Mouse (Mus musculus) granulocyte monocyte progenitor cell, adult 5-6 weeks (primary cell): ENCODE measurements at regions not wholly inside any gene's neighbourhood (a gene's known extent, or its start where the extent isn't known, plus 50 kb on each side); places are given as distances from the start of the nearest gene placed in this dataset.
A peak's percentile ranks its signal among the peaks of the same experiment; 100 is the strongest.
"Not testable (repeated sequence)": the region's sequence is repeated elsewhere in the genome, so short reads cannot be mapped to it uniquely, and the experiment has no call there.

ENCODE experiments used
- ATAC-seq: replicated peaks from 2 replicates; pipeline ENCODE4 v1.8.0; 2016; ENCODE audit warnings: mild to moderate bottlenecking, moderate TSS enrichment, inconsistent platforms; ENCODE audit not compliant: poor library complexity, severe bottlenecking

DNA sequence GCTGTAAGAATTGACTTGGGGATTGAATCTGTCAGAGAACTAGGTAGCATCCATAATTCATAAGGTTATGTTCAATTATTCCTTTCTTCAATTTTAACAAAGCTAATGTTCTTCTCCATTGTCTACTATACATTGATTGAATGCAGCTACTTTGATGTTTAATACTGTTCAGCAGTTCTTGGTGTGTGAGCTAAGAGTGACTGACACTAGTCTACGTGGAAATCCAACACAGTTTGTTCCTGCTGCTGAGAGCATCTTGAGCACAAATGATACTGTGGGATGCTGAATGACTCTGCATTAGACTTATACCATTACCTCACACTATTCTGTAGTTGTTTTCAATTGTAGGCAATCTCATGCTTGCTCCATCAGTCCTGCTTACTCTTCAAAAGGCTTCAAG lies 249.4 kb upstream of the Akr1e1 start:
- ATAC-seq = no peak

DNA sequence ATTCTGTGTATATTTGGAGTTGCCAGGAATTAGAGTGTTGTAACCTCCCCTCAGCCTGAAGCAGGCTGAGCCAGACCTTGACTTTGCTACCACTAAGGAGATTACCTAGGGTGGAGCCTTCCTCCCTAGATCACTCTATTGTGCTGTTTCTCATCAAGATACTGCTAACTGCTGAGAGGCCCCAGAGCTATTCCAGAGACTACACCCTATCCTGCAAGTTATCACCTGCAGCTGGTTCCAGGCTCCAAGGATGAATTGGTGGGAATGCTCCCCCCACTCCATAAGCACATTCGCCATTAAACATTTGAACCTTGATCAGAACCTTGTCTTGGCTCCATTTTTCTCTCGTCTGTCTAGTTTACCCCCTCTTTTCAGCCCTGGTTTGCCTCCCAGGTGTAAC lies 230.5 kb upstream of the Akr1e1 start:
- not testable (repeated sequence) for ATAC-seq

DNA sequence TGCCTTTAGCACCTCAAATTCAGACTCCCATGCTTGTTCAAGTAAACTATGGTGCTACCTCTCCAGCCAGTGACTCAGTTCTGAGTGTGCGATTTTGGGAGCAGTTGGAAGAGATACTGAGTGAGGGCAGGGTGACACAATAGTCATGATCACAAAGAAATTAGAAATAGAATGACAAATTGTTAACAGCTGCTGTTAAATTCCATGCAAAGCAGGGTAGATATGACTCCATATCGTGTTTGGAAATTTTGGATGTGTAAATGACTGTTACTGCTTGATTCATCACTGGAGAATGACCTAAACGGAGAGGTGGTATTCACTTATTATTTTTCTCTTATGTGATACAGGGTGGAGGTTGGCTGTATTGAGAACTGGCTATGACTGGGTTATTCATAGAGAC lies 217.8 kb upstream of the Akr1e1 start:
- no peak for ATAC-seq

DNA sequence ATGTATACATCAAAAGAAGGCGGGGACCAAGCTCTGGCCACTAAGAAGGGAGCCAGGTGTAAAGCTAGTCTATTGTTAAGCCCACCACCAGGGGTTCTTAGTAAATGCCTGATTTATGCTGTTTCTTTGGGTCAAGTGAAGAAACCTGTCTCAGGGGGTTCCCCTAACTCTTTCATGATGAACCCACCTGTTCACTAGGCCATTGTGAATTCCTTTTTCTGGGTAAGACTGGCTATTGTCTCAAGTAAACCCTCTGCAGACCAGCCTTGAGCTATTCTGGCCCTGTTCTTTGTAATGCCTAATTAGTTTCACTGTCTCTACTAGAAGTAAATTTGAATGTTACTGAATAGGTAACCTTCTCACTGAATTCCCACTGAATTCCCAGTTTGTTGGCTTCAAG lies 216.8 kb upstream of the Akr1e1 start:
- not testable (repeated sequence) for ATAC-seq

DNA sequence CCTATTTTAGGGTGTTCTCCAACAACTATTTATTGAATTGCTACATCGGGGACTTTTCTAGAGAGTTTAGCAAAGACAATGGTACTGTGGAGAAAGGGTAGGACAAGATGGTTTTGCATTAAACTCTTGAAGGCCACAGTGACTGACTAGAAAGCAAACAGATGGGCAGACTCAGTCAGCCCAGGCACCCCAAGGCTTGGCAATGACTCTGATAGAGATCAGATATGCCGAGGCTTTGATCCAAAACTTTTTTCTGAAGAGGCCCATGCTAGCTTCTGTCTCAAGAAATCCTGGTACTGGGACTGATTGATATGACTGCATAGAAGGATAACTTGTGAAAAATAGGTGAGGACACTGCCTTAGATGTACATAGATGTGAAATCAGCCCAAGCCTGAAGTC lies 197.9 kb upstream of the Akr1e1 start:
- ATAC-seq = no peak

DNA sequence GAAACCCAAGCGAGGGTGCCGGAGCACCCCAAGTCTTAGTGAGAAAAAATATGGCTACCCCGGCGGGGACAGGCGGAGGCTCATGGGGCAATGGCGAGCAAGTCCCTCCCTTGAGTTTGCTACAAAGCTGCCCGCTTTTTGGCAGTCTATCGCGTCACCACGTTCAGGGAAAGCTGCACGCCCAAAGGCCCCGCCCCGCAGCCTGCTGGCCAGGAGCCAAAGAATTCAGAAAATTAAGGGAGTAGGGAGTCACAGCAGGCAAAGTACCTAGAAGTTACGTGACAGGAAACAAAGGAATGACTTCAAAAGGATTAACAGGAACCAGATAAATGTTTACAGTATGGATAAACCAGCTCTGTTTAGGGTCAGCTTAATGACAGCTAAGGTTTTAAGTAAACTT lies 191.7 kb upstream of the Akr1e1 start:
- no peak for ATAC-seq

DNA sequence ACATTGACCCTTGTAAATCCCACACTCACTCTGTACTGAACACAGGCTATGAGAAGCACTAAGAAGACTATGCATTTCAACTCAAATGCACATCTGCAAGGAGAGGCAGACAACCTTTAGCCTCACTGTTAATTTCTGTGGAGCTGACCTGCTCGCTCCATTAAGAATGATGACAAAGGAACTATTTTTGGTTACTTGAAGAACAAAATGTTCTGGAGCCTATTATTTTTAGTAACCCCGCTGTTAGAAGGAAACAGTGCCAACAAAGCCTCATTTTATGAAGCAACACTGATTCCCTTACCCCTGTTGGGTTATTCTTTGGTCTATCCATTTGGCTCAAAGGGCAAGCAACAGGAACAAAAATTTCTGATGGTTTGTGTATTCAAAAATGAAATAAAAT lies 182.2 kb upstream of the Akr1e1 start:
- ATAC-seq = no peak

DNA sequence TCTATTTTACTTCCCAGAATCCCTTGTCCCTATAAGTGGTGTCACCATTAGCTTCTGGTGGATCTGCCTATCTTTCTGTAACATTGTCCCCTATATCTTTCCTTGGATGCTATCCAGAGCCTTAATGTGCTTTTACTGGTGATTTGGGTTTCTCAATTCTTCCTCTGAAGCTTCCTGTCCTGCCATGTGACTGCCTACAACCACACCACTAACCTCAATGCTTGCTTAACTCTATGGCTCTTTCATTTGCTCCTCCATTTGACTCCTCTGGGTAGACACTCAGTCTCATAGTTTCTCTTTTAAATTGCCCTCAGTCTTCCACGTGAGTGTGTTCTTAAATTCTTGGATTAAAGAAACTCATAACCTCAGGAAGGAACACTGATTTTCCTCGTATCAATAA lies 181.4 kb upstream of the Akr1e1 start:
- peak; percentile 99 for ATAC-seq

DNA sequence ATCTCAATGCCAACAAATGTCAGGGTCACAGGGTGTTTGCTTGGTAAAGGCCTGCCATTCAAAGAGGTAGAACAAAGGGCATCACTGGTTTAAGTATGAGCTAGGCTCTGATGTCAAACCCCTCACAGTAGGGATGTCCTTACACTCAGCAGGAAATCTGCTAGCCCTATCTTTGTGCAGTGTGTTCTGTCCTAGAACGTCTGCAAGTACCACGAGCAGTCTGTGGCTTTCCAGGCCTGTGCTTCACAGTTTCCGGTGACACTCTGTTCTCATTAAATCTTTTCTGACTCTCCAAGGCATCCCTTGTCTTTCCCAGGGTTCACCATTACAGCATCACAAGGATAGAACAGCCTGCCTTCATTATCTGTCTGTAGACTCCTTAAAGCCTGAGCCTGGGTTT lies 174.3 kb upstream of the Akr1e1 start:
- no peak for ATAC-seq

DNA sequence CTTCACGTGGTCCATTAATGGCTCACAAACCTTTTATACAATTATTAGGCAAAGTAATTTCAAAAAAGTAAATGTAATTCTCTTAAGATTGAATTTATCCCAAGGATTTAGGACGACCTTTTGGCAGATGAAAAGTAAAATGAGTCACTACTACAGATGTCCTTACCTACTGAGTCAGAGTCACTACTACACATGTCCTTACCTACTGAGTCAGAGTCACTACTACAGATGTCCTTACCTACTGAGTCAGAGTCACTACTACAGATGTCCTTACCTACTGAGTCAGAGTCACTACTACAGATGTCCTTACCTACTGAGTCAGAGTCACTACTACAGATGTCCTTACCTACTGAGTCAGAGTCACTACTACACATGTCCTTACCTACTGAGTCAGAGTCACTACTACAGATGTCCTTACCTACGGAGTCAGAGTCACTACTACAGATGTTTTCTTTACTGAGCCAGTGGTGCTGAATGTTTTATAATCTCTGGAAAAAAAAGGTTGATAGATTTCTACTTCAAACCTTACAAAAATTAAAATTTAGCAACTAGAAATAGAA lies 169.4 kb upstream of the Akr1e1 start:
- not testable (repeated sequence) for ATAC-seq

DNA sequence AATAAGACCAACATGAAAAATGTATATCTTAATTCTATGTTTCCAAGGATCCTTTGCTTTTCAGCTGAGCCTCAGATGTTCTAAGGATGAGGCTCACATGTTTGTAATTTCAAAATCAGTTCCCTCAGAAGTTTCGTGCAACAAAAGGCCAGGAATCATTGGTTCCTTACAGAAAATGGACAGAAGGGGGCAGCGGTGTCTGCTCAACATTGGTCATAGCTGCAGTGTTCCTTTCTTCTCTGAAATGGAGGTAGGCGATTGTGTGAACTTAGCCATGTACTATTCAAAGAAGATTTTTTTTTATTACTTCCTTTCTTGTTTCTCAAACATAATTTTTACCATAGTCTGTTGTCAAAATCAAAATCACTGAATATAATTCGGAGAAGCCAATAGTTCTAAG lies 167.9 kb upstream of the Akr1e1 start:
- ATAC-seq = peak; percentile 99

DNA sequence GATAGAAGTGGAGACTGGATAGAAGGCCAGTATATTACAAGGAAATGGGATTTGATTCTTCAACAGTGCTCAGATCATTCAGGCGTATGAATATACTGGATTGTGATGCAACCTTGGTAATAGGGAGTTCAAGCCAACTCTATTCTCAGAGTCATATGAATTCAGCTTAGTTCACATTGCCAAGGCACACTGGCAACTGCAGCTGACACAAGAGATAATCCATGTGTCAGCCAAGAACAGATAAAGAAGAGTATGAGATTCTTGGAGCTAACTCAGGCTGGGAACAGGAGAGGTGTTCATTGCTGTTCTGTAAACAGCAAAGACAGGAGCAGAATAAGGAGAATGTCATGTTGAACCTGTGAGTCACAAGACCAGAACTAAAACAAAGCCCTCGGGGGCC lies 163.3 kb upstream of the Akr1e1 start:
- ATAC-seq = no peak

DNA sequence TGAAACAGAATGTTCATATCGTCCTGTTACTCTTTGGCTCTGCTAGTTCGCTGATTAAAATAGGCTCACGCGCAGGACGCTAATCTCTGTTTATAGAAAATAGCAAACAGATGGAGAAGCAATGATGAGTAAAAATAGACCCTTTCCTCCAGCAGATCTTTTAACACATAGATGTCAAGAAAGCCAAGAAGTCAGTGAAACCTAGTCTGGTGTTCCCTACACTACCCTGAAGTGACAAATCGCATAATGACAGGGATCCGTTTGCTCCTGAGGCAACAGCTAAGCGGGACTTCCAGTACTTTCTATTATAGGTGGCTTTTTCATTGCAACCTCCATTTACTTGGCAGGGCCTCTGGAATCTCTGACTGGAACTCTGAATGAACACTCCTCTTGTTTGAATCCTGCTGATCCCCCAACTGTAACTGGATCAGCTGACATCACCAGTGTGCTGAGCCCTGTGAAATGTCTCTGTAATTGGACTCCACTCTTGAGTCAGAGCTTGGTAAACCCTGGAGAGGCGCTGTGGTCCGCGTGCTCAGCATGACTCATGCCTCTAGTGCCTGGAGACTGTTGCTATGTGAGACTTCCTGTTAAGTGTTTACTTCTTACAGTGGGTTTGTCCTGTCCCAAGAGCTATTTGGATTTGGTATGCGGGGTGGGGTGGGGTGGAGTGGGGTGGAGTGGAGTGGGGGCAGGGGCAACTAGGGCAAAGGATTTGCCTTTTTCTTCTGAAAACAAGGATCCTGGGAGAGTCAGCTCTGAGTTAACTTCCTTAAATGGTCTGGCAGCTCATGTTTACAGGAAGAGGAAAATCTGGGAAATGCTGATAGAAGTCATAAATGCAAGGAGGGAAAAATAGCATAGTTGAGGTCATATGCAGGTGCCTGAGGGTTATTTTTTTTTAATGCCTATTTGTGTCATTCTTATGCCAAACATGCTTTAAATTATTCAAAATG lies 162.4 kb upstream of the Akr1e1 start:
- ATAC-seq = peak; percentile 100

DNA sequence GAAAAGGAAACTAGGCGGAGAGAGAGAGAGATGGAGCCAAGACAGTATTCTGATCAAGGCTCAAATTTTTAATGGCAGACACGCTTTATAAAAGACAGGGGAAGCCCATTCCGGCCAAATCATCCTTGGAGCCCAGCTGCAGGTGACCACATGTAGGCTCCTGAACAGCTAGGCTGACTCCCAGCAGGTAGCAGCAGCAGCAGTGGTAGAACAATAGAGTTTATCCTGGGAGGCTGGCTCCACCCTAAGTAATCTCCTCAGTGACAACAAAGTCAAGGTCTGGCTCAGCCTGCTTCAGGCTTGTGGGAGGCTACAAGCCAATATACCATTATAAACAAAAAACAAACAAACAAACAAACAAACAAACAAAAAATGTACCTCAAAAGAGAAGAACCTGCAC lies 151.0 kb upstream of the Akr1e1 start:
- ATAC-seq = no peak

DNA sequence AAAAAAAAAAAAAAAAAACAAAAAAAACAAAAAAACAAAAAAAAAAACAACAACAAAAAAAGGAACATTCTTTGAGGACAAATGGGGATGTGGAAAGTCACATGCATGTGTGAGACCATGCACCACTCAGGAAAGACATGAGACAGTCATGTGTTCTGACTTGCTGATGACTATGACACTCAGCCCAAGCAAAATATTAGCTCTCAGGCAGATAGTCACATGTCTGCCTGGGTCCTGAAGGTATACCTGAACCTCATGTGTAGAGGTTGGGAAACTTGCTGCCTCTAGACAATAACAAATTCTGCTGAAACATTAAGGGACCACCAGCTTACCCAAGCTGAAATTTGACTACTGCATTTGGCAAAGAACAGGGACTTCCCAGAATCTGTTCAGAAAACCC lies 147.6 kb upstream of the Akr1e1 start:
- no peak for ATAC-seq

DNA sequence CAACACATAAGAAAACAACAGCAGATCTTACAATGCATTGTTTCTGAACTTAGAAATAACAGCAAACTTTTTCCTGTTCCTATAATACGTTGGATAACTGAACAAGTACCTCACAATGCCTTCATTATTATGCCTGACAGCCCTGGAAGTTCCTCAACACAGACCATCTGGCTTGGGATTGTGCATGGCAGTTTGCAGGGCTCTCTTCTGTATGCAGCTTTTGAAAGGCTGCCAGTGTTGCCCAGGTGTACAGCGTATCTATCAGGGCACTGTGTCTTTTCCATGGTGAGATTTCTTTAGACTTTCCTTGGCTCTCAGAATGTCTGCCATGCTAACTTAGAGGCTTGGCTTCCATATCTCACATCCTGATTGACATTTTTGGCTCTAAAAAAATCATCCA lies 134.0 kb upstream of the Akr1e1 start:
- no peak for ATAC-seq

DNA sequence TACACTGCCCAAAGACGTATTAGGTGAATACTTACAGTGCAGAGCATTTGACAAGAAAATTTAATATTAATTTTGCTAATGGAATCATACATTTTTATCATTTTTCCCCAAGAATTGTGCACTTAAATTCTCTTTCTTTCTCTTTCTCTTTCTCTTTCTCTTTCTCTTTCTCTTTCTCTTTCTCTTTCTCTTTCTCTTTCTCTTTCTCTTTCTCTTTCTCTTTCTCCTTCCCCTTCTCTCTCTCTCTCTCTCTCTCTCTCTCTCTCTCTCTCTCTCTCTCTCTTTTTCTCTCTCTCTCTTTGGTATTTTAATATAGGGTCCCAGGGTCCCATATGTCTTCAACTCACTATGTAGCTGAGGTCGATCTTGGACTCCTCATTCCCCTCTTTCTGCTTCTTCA lies 107.3 kb upstream of the Akr1e1 start:
- not testable (repeated sequence) for ATAC-seq

DNA sequence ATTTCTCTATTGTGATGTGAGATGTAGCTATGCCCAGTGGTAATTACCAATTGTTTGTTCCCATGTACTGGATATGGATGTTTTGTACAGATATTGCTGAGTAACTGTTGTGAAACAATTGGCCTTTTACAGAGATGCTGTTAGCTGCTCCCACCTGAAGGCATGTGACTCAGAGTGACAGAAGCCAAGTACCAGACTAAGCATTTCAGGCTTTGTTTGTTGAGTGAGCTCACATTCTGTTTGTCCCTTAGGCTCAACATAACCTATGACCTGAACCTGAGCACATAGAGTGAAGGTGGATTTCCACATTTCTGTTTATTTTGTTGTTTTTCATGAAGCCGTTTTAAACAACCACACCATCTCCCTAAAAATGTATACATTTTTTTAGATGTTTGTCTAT lies 105.8 kb upstream of the Akr1e1 start:
- ATAC-seq = no peak

DNA sequence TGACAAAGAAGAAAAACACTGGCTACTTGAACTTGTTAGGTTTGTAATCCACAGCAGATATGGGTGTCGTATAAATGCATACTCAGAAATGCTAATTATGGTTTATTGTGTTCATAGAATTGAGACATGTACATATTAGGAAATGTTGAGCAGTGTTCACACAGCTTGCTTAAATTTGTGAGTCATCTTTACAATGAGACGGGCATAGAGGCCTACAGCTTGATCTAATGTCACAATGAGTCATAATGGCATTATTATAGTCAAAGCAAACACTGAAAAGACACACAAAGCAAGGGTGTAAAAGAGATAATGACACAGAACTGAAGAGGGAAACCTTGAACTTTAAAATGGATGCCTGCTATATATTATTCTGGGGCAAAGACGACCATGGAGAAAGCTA lies 103.7 kb upstream of the Akr1e1 start:
- no peak for ATAC-seq

DNA sequence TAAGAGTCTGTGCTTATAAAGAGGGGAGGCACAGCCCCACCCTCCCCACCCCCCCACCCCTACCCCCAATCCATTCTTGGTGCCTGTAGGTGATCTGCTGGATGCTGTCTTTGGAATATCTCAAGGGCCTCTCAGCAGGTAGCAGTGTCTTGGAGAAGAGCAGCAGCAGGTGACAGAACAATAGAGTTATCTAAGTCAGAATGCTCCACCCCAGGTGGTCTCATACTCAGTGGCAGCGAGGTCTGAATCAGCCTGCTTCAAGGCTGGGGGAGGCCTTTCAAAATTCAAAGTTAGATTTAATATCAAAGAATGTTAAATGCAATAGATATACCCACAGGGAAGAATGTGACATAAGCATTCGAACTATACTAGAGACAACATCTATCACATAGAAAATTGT lies 90.6 kb upstream of the Akr1e1 start:
- ATAC-seq = not testable (repeated sequence)

DNA sequence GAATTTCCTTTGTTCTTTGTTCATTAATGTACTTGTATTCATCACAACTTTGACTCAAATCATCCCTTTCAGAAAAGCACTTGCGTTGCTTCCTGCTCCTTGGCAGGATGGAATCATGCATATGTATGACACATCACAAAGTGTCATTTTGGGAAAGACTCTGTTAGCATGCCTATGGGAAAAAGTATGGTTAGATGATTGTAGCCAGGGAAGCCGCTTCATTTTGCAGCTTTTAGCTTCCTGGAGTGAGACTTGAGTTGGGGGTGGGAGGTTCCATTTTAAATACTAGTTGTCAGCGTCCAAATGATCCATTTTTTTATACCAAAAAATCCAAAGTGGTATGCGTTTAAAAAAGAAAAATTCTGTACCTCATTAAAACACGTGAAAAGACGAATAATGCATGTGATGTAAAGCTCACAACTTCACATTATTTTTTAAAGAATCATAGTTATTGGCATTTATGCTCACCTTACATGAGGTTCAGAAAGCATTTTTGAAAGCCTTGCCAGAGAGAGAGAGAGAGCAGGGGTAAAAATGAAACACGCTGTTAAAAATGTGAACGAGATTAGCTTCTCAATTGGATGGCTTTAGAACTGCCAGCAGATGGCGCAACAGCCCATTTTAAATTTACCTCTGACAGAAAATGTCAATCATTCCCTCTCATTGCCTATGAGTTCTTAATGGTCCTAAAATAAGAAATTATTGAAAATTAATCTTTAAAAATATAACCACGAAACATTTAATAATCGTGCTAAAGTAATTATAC lies 57.6 kb upstream of the Akr1e1 start:
- peak; percentile 48 for ATAC-seq
